Mouse (Mus musculus) limb, embryonic 13.5 days (tissue): ENCODE data around the gene Trip10. TPM values are rescaled to one million over a fixed set of nuclear protein-coding genes. Genes with fewer than 3 reads are reported as not detected.

ENCODE experiments used
- ATAC-seq: fragments of 200-750 bp; cut with Nextera tagmentation; 2 replicates; pipeline ENCODE4 v1.8.0; 2017; ENCODE audit warnings: low read depth, moderate number of reproducible peaks, moderate TSS enrichment; ENCODE audit not compliant: low FRiP score
- H3K27ac ChIP-seq: fragments of 300-500 bp; sonication (generic); 2 replicates; pipeline ENCODE4 v1.5.1; 2015; ENCODE audit warnings: inconsistent platforms, mild to moderate bottlenecking, moderate library complexity
- H3K27me3 ChIP-seq: fragments of 300-500 bp; sonication (generic); 2 replicates; pipeline ENCODE4 v1.6.1; 2015; ENCODE audit warnings: mild to moderate bottlenecking, inconsistent platforms
- H3K36me3 ChIP-seq: fragments of 300-500 bp; sonication (generic); 2 replicates; pipeline ENCODE4 v1.6.1; 2015; ENCODE audit warnings: inconsistent platforms, mild to moderate bottlenecking, moderate library complexity
- H3K4me1 ChIP-seq: fragments of 300-500 bp; sonication (generic); 2 replicates; pipeline ENCODE4 v1.6.1; 2015; ENCODE audit warnings: inconsistent platforms
- H3K4me2 ChIP-seq: fragments of 300-500 bp; sonication (generic); replicated peaks from 2 replicates; pipeline ENCODE4 v1.6.1; 2015; ENCODE audit warnings: inconsistent platforms, mild to moderate bottlenecking, moderate library complexity
- H3K4me3 ChIP-seq: fragments of 300-500 bp; sonication (generic); 2 replicates; pipeline ENCODE4 v1.5.1; 2015; ENCODE audit warnings: moderate library complexity, mild to moderate bottlenecking, inconsistent platforms
- H3K9ac ChIP-seq: fragments of 300-500 bp; sonication (generic); 2 replicates; pipeline ENCODE4 v1.6.1; 2015; ENCODE audit warnings: mild to moderate bottlenecking, inconsistent platforms
- H3K9me3 ChIP-seq: fragments of 300-500 bp; sonication (generic); 2 replicates; pipeline ENCODE4 v1.6.1; 2016; ENCODE audit warnings: inconsistent platforms
- WGBS: fragments of 180-500 bp; shearing (Covaris S2); methylation state at CpG from one replicate; pipeline ENCODE4 v1.1.7; 2015; 5-methylcytosine and 5-hydroxymethylcytosine counted together
- polyA plus RNA-seq: library from polyadenylated mRNA; unstranded; fragments of >200 nt; fragmentation: Nextera tagmentation; extraction: Ambion mirVana; gene quantifications from 2 replicates; pipeline ENCODE4 v1.2.1, GENCODE M21; 2015

Gene Trip10
- polyA plus RNA-seq, 1 experiment from 2014 or later: 38.1 TPM

DNA sequence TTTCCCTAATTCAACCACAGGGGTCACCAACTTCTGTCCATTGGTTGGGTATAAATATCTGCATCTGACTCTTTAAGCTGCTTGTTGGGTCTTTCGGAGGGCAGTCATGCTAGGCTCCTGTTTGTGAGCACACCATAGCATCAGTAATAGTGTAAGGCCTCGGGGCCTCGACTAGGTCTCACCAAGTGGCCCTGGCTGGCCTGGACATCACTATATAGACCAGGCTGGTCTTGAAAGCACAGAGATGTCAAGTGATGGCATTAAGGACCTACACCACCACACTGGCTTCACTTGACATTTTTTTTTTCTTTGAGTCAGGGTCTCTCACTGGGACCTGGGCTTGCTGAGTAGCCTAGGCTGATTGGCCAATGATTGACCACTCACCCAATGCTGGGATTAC, 8.9 kb downstream of the Trip10 start:
- Histone ChIP-seq H3K27me3 (no peaks in the 10 kb centered on the region), H3K9ac (no peak overlapping the region), H3K36me3 (peaks cover 98% of the 10 kb centered on the region), H3K4me2 (no peak overlapping the region), H3K4me1 (no peaks in the 10 kb centered on the region), H3K27ac (no peak overlapping the region), H3K4me3 (no peak overlapping the region), H3K9me3 (no peaks in the 10 kb centered on the region)
- WGBS: over 99% methylated on average over 3 of the region's 3 CpGs
- ATAC-seq: no peak

- ATAC-seq: no peak
- Histone ChIP-seq H3K27ac (no peak overlapping the region), H3K9ac (no peak overlapping the region), H3K9me3 (no peaks in the 10 kb centered on the region), H3K4me3 (no peak overlapping the region), H3K4me1 (no peaks in the 10 kb centered on the region), H3K36me3 (peaks cover 92% of the 10 kb centered on the region), H3K27me3 (no peaks in the 10 kb centered on the region), H3K4me2 (no peak overlapping the region)
- WGBS: 90% methylated on average over 8 of the region's 8 CpGs
These were observed 10.5 kb downstream of the Trip10 start for GRCm38 (mm10) chr17:57259742-57260141.

DNA sequence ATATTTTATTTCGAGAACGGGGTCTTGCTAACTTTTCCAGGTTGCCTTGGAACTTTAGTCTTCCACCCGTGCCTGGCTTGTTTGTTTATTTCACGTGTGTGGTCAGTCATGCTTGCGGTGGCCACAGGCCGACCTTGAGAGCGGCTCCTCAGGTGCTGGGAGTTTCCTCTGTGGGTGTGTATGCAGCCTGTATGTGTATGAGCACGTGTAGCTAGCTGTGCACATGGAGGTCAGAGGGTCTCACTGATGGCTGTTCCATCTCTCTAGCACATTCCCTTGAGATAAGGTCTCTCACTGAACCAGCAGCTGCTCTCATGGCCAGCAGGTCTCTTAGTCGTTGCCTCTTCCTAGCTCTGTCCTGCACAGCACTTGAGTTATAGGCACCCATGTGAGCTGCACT, 11.1 kb downstream of the Trip10 start:
- no peak for ATAC-seq
- 89% methylated on average over 9 of the region's 9 CpGs for WGBS
- no peak overlapping the region for H3K4me2 ChIP-seq
- no peak overlapping the region for H3K27ac ChIP-seq
- no peak overlapping the region for H3K4me3 ChIP-seq
- H3K27me3 ChIP-seq: no peaks in the 10 kb centered on the region
- H3K36me3 ChIP-seq: peaks cover 86% of the 10 kb centered on the region
- no peaks in the 10 kb centered on the region; the same call in 1 of the 2 replicates for H3K4me1 ChIP-seq
- H3K9ac ChIP-seq: no peak overlapping the region
- H3K9me3 ChIP-seq: no peaks in the 10 kb centered on the region

DNA sequence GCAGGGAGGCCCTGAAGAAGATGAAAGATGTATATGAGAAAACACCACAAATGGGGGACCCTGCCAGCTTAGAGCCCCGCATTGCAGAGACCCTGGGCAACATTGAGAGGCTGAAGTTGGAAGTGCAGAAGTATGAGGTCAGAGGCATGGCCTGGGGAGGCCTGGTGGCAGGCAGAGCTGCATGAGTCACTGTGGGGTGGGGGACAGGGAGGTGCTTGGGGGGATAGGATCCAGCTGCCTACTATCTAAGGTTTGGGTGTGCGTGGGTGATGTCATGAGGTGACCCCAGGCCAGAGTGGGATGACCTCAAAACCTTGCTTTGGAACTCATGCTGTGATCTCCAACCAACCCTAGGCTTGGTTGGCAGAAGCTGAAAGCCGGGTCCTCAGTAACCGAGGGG, 12.0 kb downstream of the Trip10 start:
- Histone ChIP-seq H3K27me3 (no peaks in the 10 kb centered on the region), H3K4me3 (no peak overlapping the region), H3K9ac (no peak overlapping the region), H3K36me3 (peaks cover 77% of the 10 kb centered on the region), H3K4me1 (peaks cover 4% of the 10 kb centered on the region; the same call in 1 of the 2 replicates), H3K9me3 (no peaks in the 10 kb centered on the region), H3K4me2 (no peak overlapping the region), H3K27ac (no peak overlapping the region)
- ATAC-seq: no peak
- WGBS: 97% methylated on average over 4 of the region's 4 CpGs

GRCm38 (mm10) chr17:57261796-57262195, 12.5 kb downstream of the Trip10 start:
- H3K36me3 ChIP-seq: peaks cover 72% of the 10 kb centered on the region
- 14% methylated on average over 1 of the region's 1 CpGs for WGBS
- no peak overlapping the region for H3K4me3 ChIP-seq
- H3K9ac ChIP-seq: no peak overlapping the region
- H3K4me1 ChIP-seq: peaks cover 4% of the 10 kb centered on the region; the same call in 1 of the 2 replicates
- no peak overlapping the region for H3K27ac ChIP-seq
- no peak for ATAC-seq
- H3K4me2 ChIP-seq: no peak overlapping the region
- H3K9me3 ChIP-seq: no peaks in the 10 kb centered on the region
- H3K27me3 ChIP-seq: no peaks in the 10 kb centered on the region

- Histone ChIP-seq H3K27ac (no peak overlapping the region), H3K27me3 (no peaks in the 10 kb centered on the region), H3K4me3 (no peak overlapping the region), H3K36me3 (peaks cover 61% of the 10 kb centered on the region), H3K9ac (no peak overlapping the region), H3K4me1 (peaks cover 4% of the 10 kb centered on the region; the same call in 1 of the 2 replicates), H3K9me3 (no peaks in the 10 kb centered on the region), H3K4me2 (no peak overlapping the region)
- 91% methylated on average over 17 of the region's 17 CpGs for WGBS
- ATAC-seq: no peak
These were observed 13.8 kb downstream of the Trip10 start for GRCm38 (mm10) chr17:57262901-57263550.

- ATAC-seq: no peak
- H3K9me3 ChIP-seq: no peaks in the 10 kb centered on the region
- H3K4me1 ChIP-seq: peaks cover 4% of the 10 kb centered on the region; the same call in 1 of the 2 replicates
- no peak overlapping the region for H3K27ac ChIP-seq
- 76% methylated on average over 2 of the region's 2 CpGs for WGBS
- H3K36me3 ChIP-seq: peaks cover 50% of the 10 kb centered on the region
- no peak overlapping the region for H3K4me3 ChIP-seq
- no peaks in the 10 kb centered on the region for H3K27me3 ChIP-seq
- no peak overlapping the region for H3K4me2 ChIP-seq
- no peak overlapping the region for H3K9ac ChIP-seq
These were observed 14.9 kb downstream of the Trip10 start for GRCm38 (mm10) chr17:57264164-57264563.

- H3K4me2 ChIP-seq: peak overlapping the region; percentile 49
- H3K27ac ChIP-seq: no peak overlapping the region
- no peaks in the 10 kb centered on the region for H3K9me3 ChIP-seq
- H3K4me1 ChIP-seq: peaks cover 4% of the 10 kb centered on the region; the same call in 1 of the 2 replicates
- peaks cover 39% of the 10 kb centered on the region for H3K36me3 ChIP-seq
- peak overlapping the region; percentile 11 for H3K4me3 ChIP-seq
- 0 out of 2 replicates have a peak overlapping the region, but pooled peaks have one; percentile 31 for H3K9ac ChIP-seq
- no peaks in the 10 kb centered on the region for H3K27me3 ChIP-seq
- ATAC-seq: peak; percentile 72
- 25% methylated on average over 22 of the region's 22 CpGs for WGBS
These were observed 16.0 kb downstream of the Trip10 start for GRCm38 (mm10) chr17:57264972-57265945.

GRCm38 (mm10) chr17:57267556-57268126, 18.4 kb downstream of the Trip10 start:
- WGBS: 90% methylated on average over 6 of the region's 6 CpGs
- Histone ChIP-seq H3K27me3 (peaks cover 9% of the 10 kb centered on the region; the same call in 1 of the 2 replicates), H3K4me1 (peaks cover 4% of the 10 kb centered on the region; the same call in 1 of the 2 replicates), H3K9ac (no peak overlapping the region), H3K9me3 (no peaks in the 10 kb centered on the region), H3K36me3 (peaks cover 15% of the 10 kb centered on the region), H3K4me2 (no peak overlapping the region), H3K4me3 (no peak overlapping the region), H3K27ac (no peak overlapping the region)
- ATAC-seq: no peak

GRCm38 (mm10) chr17:57271301-57271700, 22.0 kb downstream of the Trip10 start:
- Histone ChIP-seq H3K27ac (no peak overlapping the region), H3K36me3 (no peaks in the 10 kb centered on the region), H3K4me2 (no peak overlapping the region), H3K9me3 (no peaks in the 10 kb centered on the region), H3K27me3 (peaks cover 37% of the 10 kb centered on the region), H3K4me3 (no peak overlapping the region), H3K4me1 (peaks cover 8% of the 10 kb centered on the region), H3K9ac (no peak overlapping the region)
- no peak for ATAC-seq
- WGBS: 65% methylated on average over 9 of the region's 9 CpGs

- ATAC-seq: no peak
- Histone ChIP-seq H3K9me3 (no peaks in the 10 kb centered on the region), H3K27ac (no peak overlapping the region), H3K4me3 (no peak overlapping the region), H3K36me3 (no peaks in the 10 kb centered on the region), H3K27me3 (peaks cover 48% of the 10 kb centered on the region), H3K9ac (no peak overlapping the region), H3K4me2 (no peak overlapping the region), H3K4me1 (peaks cover 11% of the 10 kb centered on the region)
- 30% methylated on average over 7 of the region's 7 CpGs for WGBS
These were observed 24.6 kb downstream of the Trip10 start for GRCm38 (mm10) chr17:57273846-57274245.

GRCm38 (mm10) chr17:57274686-57275085, 25.4 kb downstream of the Trip10 start:
- peak overlapping the region; percentile 53 for H3K4me3 ChIP-seq
- WGBS: 9% methylated on average over 15 of the region's 15 CpGs
- H3K27ac ChIP-seq: no peak overlapping the region
- peak overlapping the region; percentile 74 for H3K4me2 ChIP-seq
- H3K9ac ChIP-seq: peak overlapping the region; percentile 62
- no peaks in the 10 kb centered on the region for H3K36me3 ChIP-seq
- peaks cover 11% of the 10 kb centered on the region for H3K4me1 ChIP-seq
- no peak for ATAC-seq
- H3K27me3 ChIP-seq: peaks cover 56% of the 10 kb centered on the region
- no peaks in the 10 kb centered on the region for H3K9me3 ChIP-seq
